Mouse (Mus musculus) E14TG2a.4 (cell line): Measurements from ENCODE around the gene Krt17.

ENCODE experiments used
- H3K27me3 ChIP-seq: 2 replicates; pipeline ENCODE4 v1.6.1; 2014; ENCODE audit warnings: low read length, control low read depth; ENCODE audit not compliant: insufficient read depth
- H3K36me3 ChIP-seq: 2 replicates; pipeline ENCODE4 v1.6.1; 2014; ENCODE audit warnings: low read length, control low read depth; ENCODE audit not compliant: insufficient read depth
- H3K4me1 ChIP-seq: replicated peaks from 2 replicates; pipeline ENCODE4 v1.6.1; 2014; ENCODE audit warnings: low read depth, low read length, control low read depth
- H3K4me3 ChIP-seq: replicated peaks from 2 replicates; pipeline ENCODE4 v1.5.1; 2014; ENCODE audit warnings: mild to moderate bottlenecking, low read length
- H3K9me3 ChIP-seq: 2 replicates; pipeline ENCODE4 v1.6.1; 2014; ENCODE audit warnings: low read length, control low read depth
- CTCF ChIP-seq: conservative IDR thresholded peaks from 2 replicates; pipeline ENCODE4 v1.5.1; 2014; ENCODE audit warnings: low read length
- NANOG ChIP-seq: IDR thresholded peaks from 2 replicates; pipeline ENCODE4 v1.6.1; 2014; ENCODE audit warnings: borderline replicate concordance, low read length, mixed read lengths
- POU5F1 ChIP-seq: IDR thresholded peaks from 2 replicates; pipeline ENCODE4 v1.6.1; 2014; ENCODE audit warnings: low read length, borderline replicate concordance

Gene Krt17

GRCm38 (mm10) chr11:100292884-100293283, 32.1 kb upstream of the Krt17 start:
- Histone ChIP-seq H3K4me1 (peaks cover 50% of the 10 kb centered on the region), H3K27me3 (peaks cover 22% of the 10 kb centered on the region), H3K4me3 (0 out of 2 replicates have a peak overlapping the region, but pooled peaks have one; percentile 5), H3K9me3 (no peaks in the 10 kb centered on the region; the same call in 1 of the 2 replicates), H3K36me3 (no peaks in the 10 kb centered on the region)
- TF ChIP-seq POU5F1 (peak; percentile 34; the same call in 1 of the 2 replicates), CTCF (no peak)

GRCm38 (mm10) chr11:100290235-100290634, 29.4 kb upstream of the Krt17 start:
- H3K27me3 ChIP-seq, result peaks cover 18% of the 10 kb centered on the region
- no peak for TF ChIP-seq CTCF
- no peak for TF ChIP-seq POU5F1
- TF ChIP-seq NANOG, result no peak
- no peaks in the 10 kb centered on the region for H3K36me3 ChIP-seq
- H3K4me1 ChIP-seq, result peaks cover 67% of the 10 kb centered on the region
- H3K4me3 ChIP-seq, result no peak overlapping the region
- H3K9me3 ChIP-seq, result no peaks in the 10 kb centered on the region; the same call in 1 of the 2 replicates

- Histone ChIP-seq H3K4me1 (peaks cover 76% of the 10 kb centered on the region), H3K4me3 (no peak overlapping the region), H3K27me3 (peaks cover 18% of the 10 kb centered on the region), H3K36me3 (no peaks in the 10 kb centered on the region), H3K9me3 (no peaks in the 10 kb centered on the region)
- TF ChIP-seq POU5F1, result no peak
- no peak for TF ChIP-seq NANOG
- no peak for TF ChIP-seq CTCF
Measured at GRCm38 (mm10) chr11:100288942-100289341, 28.1 kb upstream of the Krt17 start.

- Histone ChIP-seq H3K4me1 (peaks cover 81% of the 10 kb centered on the region), H3K4me3 (peak overlapping the region; percentile 63), H3K27me3 (peaks cover 18% of the 10 kb centered on the region), H3K9me3 (no peaks in the 10 kb centered on the region), H3K36me3 (no peaks in the 10 kb centered on the region)
- no peak for TF ChIP-seq POU5F1
- TF ChIP-seq CTCF, result no peak
- no peak for TF ChIP-seq NANOG
Measured at GRCm38 (mm10) chr11:100287024-100287423, 26.2 kb upstream of the Krt17 start.

GRCm38 (mm10) chr11:100284988-100285387, 24.2 kb upstream of the Krt17 start:
- Histone ChIP-seq H3K27me3 (peaks cover 18% of the 10 kb centered on the region), H3K9me3 (no peaks in the 10 kb centered on the region), H3K4me3 (peak overlapping the region; percentile 20; the same call in 1 of the 2 replicates), H3K36me3 (no peaks in the 10 kb centered on the region), H3K4me1 (peaks cover 94% of the 10 kb centered on the region)
- TF ChIP-seq NANOG (no peak), POU5F1 (no peak), CTCF (no peak)

GRCm38 (mm10) chr11:100282549-100282948, 21.7 kb upstream of the Krt17 start:
- no peak overlapping the region for H3K4me3 ChIP-seq
- TF ChIP-seq CTCF (peak; percentile 88), NANOG (no peak)
- H3K27me3 ChIP-seq, result no peaks in the 10 kb centered on the region
- H3K9me3 ChIP-seq, result no peaks in the 10 kb centered on the region
- H3K4me1 ChIP-seq, result peaks cover 96% of the 10 kb centered on the region
- no peaks in the 10 kb centered on the region for H3K36me3 ChIP-seq

GRCm38 (mm10) chr11:100281596-100282544, 21.0 kb upstream of the Krt17 start:
- H3K27me3 ChIP-seq, result no peaks in the 10 kb centered on the region
- no peak overlapping the region for H3K4me3 ChIP-seq
- peaks cover 96% of the 10 kb centered on the region for H3K4me1 ChIP-seq
- TF ChIP-seq CTCF (peak; percentile 57), POU5F1 (no peak)
- no peaks in the 10 kb centered on the region for H3K9me3 ChIP-seq
- no peaks in the 10 kb centered on the region for H3K36me3 ChIP-seq

GRCm38 (mm10) chr11:100278759-100279158, 17.9 kb upstream of the Krt17 start:
- Histone ChIP-seq H3K27me3 (no peaks in the 10 kb centered on the region), H3K4me3 (peak overlapping the region; percentile 53), H3K9me3 (no peaks in the 10 kb centered on the region), H3K36me3 (no peaks in the 10 kb centered on the region), H3K4me1 (peaks cover 96% of the 10 kb centered on the region)
- TF ChIP-seq CTCF (no peak), NANOG (no peak), POU5F1 (no peak)
